Mouse (Mus musculus) liver, adult 2 months (tissue): Measurements from ENCODE around the gene B3galt1.

ENCODE experiments used
- CTCF ChIP-seq: fragments of 200-500 bp; IDR thresholded peaks from 2 replicates; pipeline ENCODE4 v1.5.1; 2011; ENCODE audit warnings: low read depth, low read length, control low read depth
- POLR2A ChIP-seq: fragments of 200-500 bp; IDR thresholded peaks from 2 replicates; pipeline ENCODE4 v1.6.1; 2011; ENCODE audit warnings: low read length, control low read depth; ENCODE audit not compliant: insufficient read depth; ENCODE audit errors: extremely low read depth

DNA sequence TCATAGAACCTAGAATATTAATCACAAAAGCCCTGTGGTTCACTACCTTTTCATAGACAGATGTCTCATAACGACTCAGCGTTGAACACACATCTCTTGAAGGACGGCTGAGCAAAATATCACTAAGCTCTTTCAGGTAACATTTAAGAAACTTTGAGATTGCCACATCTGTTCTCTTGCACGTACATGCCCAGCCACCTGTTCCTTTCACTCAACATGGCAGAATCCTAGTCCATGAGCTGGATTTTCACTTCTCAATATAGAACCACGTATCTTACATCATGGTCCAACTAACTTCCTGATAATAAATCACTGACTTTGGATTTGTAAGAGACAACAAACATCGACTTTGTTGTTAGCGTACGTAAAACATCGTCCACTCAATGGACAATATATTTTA is 439.5 kb downstream of the B3galt1 start:
- TF ChIP-seq CTCF (no peak), POLR2A (no peak)
